9 mouse cellular contexts compared by ENCODE assay signal in the genomic region with DNA sequence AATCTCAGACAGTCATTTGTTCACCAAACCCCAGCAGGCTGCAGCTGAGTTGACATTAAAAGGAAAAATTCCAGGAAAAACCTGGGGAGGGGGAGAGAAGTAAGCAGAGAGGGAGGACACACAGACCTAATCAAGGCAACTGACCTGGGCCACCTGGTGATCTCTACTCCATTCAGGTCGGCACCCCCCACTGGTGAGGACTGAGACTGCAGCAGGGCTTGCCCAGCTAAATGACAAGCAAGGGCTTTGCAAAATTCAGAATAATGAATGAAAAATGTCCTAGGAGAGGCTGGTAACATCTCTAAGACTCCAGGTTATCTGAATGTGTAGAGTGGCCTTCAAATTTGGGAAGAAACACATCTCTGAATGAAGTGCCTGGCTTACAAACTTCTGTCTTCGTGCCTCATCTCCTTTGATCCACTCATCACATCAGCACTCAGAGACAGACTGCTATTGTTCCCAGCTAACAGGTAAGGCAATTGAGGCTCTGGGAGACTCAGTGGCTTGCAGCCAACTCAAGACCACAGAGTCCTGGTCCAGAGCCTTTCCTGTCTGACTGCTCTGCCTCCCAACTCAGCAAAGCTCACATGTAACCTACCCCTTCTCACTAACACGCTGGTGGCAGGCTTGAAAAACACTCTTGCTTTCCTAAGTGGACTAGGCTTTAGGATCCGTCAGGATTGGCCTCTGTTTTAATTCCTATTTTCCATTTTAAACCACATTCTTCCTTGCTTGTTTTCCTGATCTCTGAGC.
DNase-seq lines count a peak whose midpoint lies in the region; ATAC-seq and TF ChIP-seq lines count a peak whose summit lies in the region.
"Had no signal": no experiment of that assay in that cellular context is flagged by ENCODE, and none has a peak within 500 bp of the region (broad histone marks: within the 10 kb centered on the region; RNA-seq: fewer than 3 reads in every experiment).

No protein-coding gene starts in this region.

- no peak overlapping the region for H3K4me3 ChIP-seq in forebrain, embryonic 11.5 days (ENCODE audit: low read depth, low read length)
- no peak overlapping the region for H3K4me3 ChIP-seq in forebrain, embryonic 14.5 days (ENCODE audit: low read depth, low read length)
- no peak overlapping the region for H3K4me3 ChIP-seq in lung, adult 2 months (replicated peaks; ENCODE audit: extremely low read depth, low read depth, low read length)
- H3K4me3 ChIP-seq: megakaryocyte, embryonic 14.5 days had no signal

- no peaks in the 10 kb centered on the region for H3K36me3 ChIP-seq in forebrain, embryonic 11.5 days (ENCODE audit: control insufficient read depth, insufficient read depth, low read length)
- no peaks in the 10 kb centered on the region for H3K36me3 ChIP-seq in forebrain, embryonic 14.5 days (ENCODE audit: control insufficient read depth, insufficient read depth, low read length)

- H3K4me2 ChIP-seq in forebrain, embryonic 11.5 days (ENCODE audit: low read depth, low read length, severe bottlenecking), result no peak overlapping the region
- no peak overlapping the region for H3K4me2 ChIP-seq in forebrain, embryonic 14.5 days (ENCODE audit: low read length)

- 28% methylated on average over 4 of the region's 4 CpGs for WGBS in forebrain, embryonic 11.5 days
- 18% methylated on average over 4 of the region's 4 CpGs for WGBS in forebrain, embryonic 14.5 days
- 31% methylated on average over 4 of the region's 4 CpGs for WGBS in lung, adult 2 months

- peak; percentile 58 for DNase-seq in forebrain, embryonic 11.5 days (ENCODE audit: low spot score)
- DNase-seq in forebrain, embryonic 14.5 days (ENCODE audit: low spot score), result no peak
- DNase-seq in lung, adult 2 months, result no peak
- DNase-seq in lung, adult 18-20 months, result no peak
- no peak for DNase-seq in cerebellum, adult 11-12 months
- no peak for DNase-seq in adrenal gland, adult 2 months

- H3K9me3 ChIP-seq in forebrain, embryonic 11.5 days (ENCODE audit: control insufficient read depth, low read length), result no peaks in the 10 kb centered on the region
- H3K9me3 ChIP-seq in forebrain, embryonic 14.5 days (replicated peaks; ENCODE audit: control insufficient read depth, low read length), result no peaks in the 10 kb centered on the region
- H3K9me3 ChIP-seq: megakaryocyte, embryonic 14.5 days had no signal

- no peaks in the 10 kb centered on the region; the same call in 1 of the 2 replicates for H3K4me1 ChIP-seq in forebrain, embryonic 11.5 days (replicated peaks; ENCODE audit: control insufficient read depth, insufficient read depth, low read length)
- H3K4me1 ChIP-seq in forebrain, embryonic 14.5 days (ENCODE audit: control insufficient read depth, insufficient read depth, low read length), result peaks cover 12% of the 10 kb centered on the region
- peaks cover 3% of the 10 kb centered on the region for H3K4me1 ChIP-seq in lung, adult 2 months (ENCODE audit: control insufficient read depth, insufficient read depth, low read length)

- H3K27ac ChIP-seq in forebrain, embryonic 11.5 days (ENCODE audit: low read depth, low read length), result no peak overlapping the region
- no peak overlapping the region for H3K27ac ChIP-seq in forebrain, embryonic 14.5 days (ENCODE audit: low read depth, low read length)

- H3K27me3 ChIP-seq in forebrain, embryonic 11.5 days (ENCODE audit: control insufficient read depth, insufficient read depth, low read length), result no peaks in the 10 kb centered on the region
- no peaks in the 10 kb centered on the region for H3K27me3 ChIP-seq in forebrain, embryonic 14.5 days (replicated peaks; ENCODE audit: control insufficient read depth, insufficient read depth, low read length)
- H3K27me3 ChIP-seq: megakaryocyte, embryonic 14.5 days had no signal

- no peak overlapping the region for H3K9ac ChIP-seq in forebrain, embryonic 11.5 days (ENCODE audit: low read length)
- no peak overlapping the region for H3K9ac ChIP-seq in forebrain, embryonic 14.5 days (ENCODE audit: low read length)

- TF ChIP-seq POLR2A in lung, adult 2 months (IDR thresholded peaks at IDR 0.05; ENCODE audit: borderline replicate concordance, extremely low read depth, low read depth, low read length), result no peak

- no peak for ATAC-seq in forebrain, embryonic 11.5 days (replicated peaks; ENCODE audit: low FRiP score)
- ATAC-seq in forebrain, embryonic 14.5 days, result no peak
- ATAC-seq in common myeloid progenitor, adult 5-6 weeks (replicated peaks; ENCODE audit: low read depth, poor library complexity, severe bottlenecking), result peak; percentile 78; the same call in 1 of the 2 replicates
- peak; percentile 69 for ATAC-seq in megakaryocyte progenitor cell, adult 5-6 weeks (replicated peaks; ENCODE audit: poor library complexity)

- peak; percentile 39 for TF ChIP-seq CTCF in lung, adult 2 months (IDR thresholded peaks at IDR 0.05; ENCODE audit: insufficient read depth, low read length)

Comparison
In these comparisons a context has a peak if more than half of its experiments do, and no peak if none do; other contexts are left out.
1. ATAC-seq: peak in common myeloid progenitor, adult 5-6 weeks (single experiment) and megakaryocyte progenitor cell, adult 5-6 weeks (single experiment); none in forebrain, embryonic 11.5 days (single experiment) and forebrain, embryonic 14.5 days (single experiment).